Mouse (Mus musculus) heart, postnatal 14 days (tissue): ENCODE measurements around the gene Sv2b. TPM values are rescaled to one million over a fixed set of nuclear protein-coding genes. Genes with fewer than 3 reads are reported as not detected.

ENCODE experiments used
- DNase-seq, 2 experiments: peaks; one replicate each; pipeline ENCODE4 v3.0.0; 2021 to 2022
- intact Hi-C: fragments of 180-260 bp; cut with DNase I; formaldehyde crosslinking; loops from one replicate; pipeline ENCODE4 v1.15.1; 2025
- total RNA-seq, 2 experiments: library from RNA; stranded (reverse); gene quantifications; 2 replicates each; pipeline ENCODE4 v1.2.3; 2021

Sv2b gene
- total RNA-seq, 2 experiments from 2014 or later: 0.53 to 0.63 TPM

- DNase-seq: peak in 1 of 2 experiments; percentile 43
- intact Hi-C loops: loop anchor here (10.0 kb wide), 1 partner anchor 1093 kb away; no protein-coding TSS in a partner anchor
Observed at GRCm38 (mm10) chr7:75118022-75118673, 190.9 kb downstream of the Sv2b start.

- DNase-seq: peak; percentile 4 to 39
- intact Hi-C loops: loop anchor here (2.0 to 10.0 kb wide), 3 partner anchors 553 to 1086 kb away; no protein-coding TSS in a partner anchor
Observed at GRCm38 (mm10) chr7:75110689-75111088, 198.4 kb downstream of the Sv2b start.

- DNase-seq: peak; percentile 31 to 61
- intact Hi-C loops: loop anchor here (10.0 kb wide), 1 partner anchor 243 kb away; no protein-coding TSS in a partner anchor
Observed at GRCm38 (mm10) chr7:75107441-75107840, 201.6 kb downstream of the Sv2b start.

GRCm38 (mm10) chr7:75103900-75104299 is 205.2 kb downstream of the Sv2b start:
- DNase-seq: no peak
- intact Hi-C loops: loop anchor here (10.0 kb wide), 1 partner anchor 239 kb away; no protein-coding TSS in a partner anchor

GRCm38 (mm10) chr7:75102536-75103332 is 206.3 kb downstream of the Sv2b start:
- no peak for DNase-seq
- intact Hi-C loops: loop anchor here (10.0 kb wide), 1 partner anchor 238 kb away; no protein-coding TSS in a partner anchor

- DNase-seq: no peak
- intact Hi-C loops: no loop called here
Observed at GRCm38 (mm10) chr7:75085473-75085872, 223.6 kb downstream of the Sv2b start.

GRCm38 (mm10) chr7:75080163-75080562 is 228.9 kb downstream of the Sv2b start:
- intact Hi-C loops: no loop called here
- DNase-seq: no peak

- DNase-seq: no peak
- intact Hi-C loops: no loop called here
Observed at GRCm38 (mm10) chr7:75077560-75078208, 231.4 kb downstream of the Sv2b start.

Other genes starting within 250 kb of the Sv2b start
- 10 to 100 TPM; 76.2 to 80.5 TPM for gene Akap13, start 146.3 kb upstream of the Sv2b start, total RNA-seq